Mouse (Mus musculus): ENCODE results near the gene Spred2. TPM values are rescaled to one million over a fixed set of nuclear protein-coding genes. Genes with fewer than 3 reads are reported as not detected.

The Spred2 gene
- polyA plus RNA-seq, 1 experiment from 2014 or later: 4.1 TPM

- ATAC-seq (replicated peaks; ENCODE audit: extremely low read depth, insufficient read depth, low FRiP score): no peak
Measured at GRCm38 (mm10) chr11:19900712-19901111, 23.5 kb upstream of the Spred2 start.

GRCm38 (mm10) chr11:19911216-19911615, 13.0 kb upstream of the Spred2 start:
- Histone ChIP-seq H3K9ac (ENCODE audit: low read length) (no peak overlapping the region), H3K4me3 (ENCODE audit: low read length) (no peak overlapping the region), H3K27me3 (ENCODE audit: control insufficient read depth, insufficient read depth, low read length) (no peaks in the 10 kb centered on the region), H3K9me3 (replicated peaks; ENCODE audit: control insufficient read depth, low read length) (peaks cover 5% of the 10 kb centered on the region), H3K36me3 (ENCODE audit: control insufficient read depth, insufficient read depth) (no peaks in the 10 kb centered on the region), H3K4me1 (ENCODE audit: control insufficient read depth, insufficient read depth, low read length) (no peaks in the 10 kb centered on the region; the same call in 1 of the 2 replicates), H3K27ac (ENCODE audit: low read length) (no peak overlapping the region), H3K4me2 (ENCODE audit: low read depth, low read length) (no peak overlapping the region)
- no peak for ATAC-seq (replicated peaks; ENCODE audit: extremely low read depth, insufficient read depth, low FRiP score)
- WGBS: 92% methylated on average over 3 of the region's 3 CpGs

More at GRCm38 (mm10) chr11:19900712-19901111, 23.5 kb upstream of the Spred2 start:
- H3K27ac ChIP-seq (ENCODE audit: low read length): no peak overlapping the region
- H3K4me1 ChIP-seq (ENCODE audit: control insufficient read depth, insufficient read depth, low read length): no peaks in the 10 kb centered on the region
- H3K4me2 ChIP-seq (ENCODE audit: low read depth, low read length): no peak overlapping the region
- no peaks in the 10 kb centered on the region for H3K36me3 ChIP-seq (ENCODE audit: control insufficient read depth, insufficient read depth)
- H3K9me3 ChIP-seq (replicated peaks; ENCODE audit: control insufficient read depth, low read length): peaks cover 3% of the 10 kb centered on the region; the same call in 1 of the 2 replicates
- WGBS: 73% methylated on average over 4 of the region's 4 CpGs
- H3K4me3 ChIP-seq (ENCODE audit: low read length): no peak overlapping the region
- H3K27me3 ChIP-seq (ENCODE audit: control insufficient read depth, insufficient read depth, low read length): no peaks in the 10 kb centered on the region
- no peak overlapping the region for H3K9ac ChIP-seq (ENCODE audit: low read length)

GRCm38 (mm10) chr11:19912179-19912578, 12.0 kb upstream of the Spred2 start:
- 77% methylated on average over 6 of the region's 6 CpGs for WGBS

GRCm38 (mm10) chr11:19912661-19913060, 11.5 kb upstream of the Spred2 start:
- no peaks in the 10 kb centered on the region for H3K36me3 ChIP-seq (ENCODE audit: control insufficient read depth, insufficient read depth)
- peaks cover 6% of the 10 kb centered on the region for H3K4me1 ChIP-seq (ENCODE audit: control insufficient read depth, insufficient read depth, low read length)
- no peak overlapping the region for H3K27ac ChIP-seq (ENCODE audit: low read length)
- H3K4me3 ChIP-seq (ENCODE audit: low read length): no peak overlapping the region
- WGBS: 94% methylated on average over 5 of the region's 5 CpGs
- no peaks in the 10 kb centered on the region for H3K27me3 ChIP-seq (ENCODE audit: control insufficient read depth, insufficient read depth, low read length)
- peaks cover 5% of the 10 kb centered on the region for H3K9me3 ChIP-seq (replicated peaks; ENCODE audit: control insufficient read depth, low read length)
- ATAC-seq (replicated peaks; ENCODE audit: extremely low read depth, insufficient read depth, low FRiP score): no peak
- H3K4me2 ChIP-seq (ENCODE audit: low read depth, low read length): no peak overlapping the region
- no peak overlapping the region for H3K9ac ChIP-seq (ENCODE audit: low read length)

More at GRCm38 (mm10) chr11:19912179-19912578, 12.0 kb upstream of the Spred2 start:
- no peak overlapping the region for H3K9ac ChIP-seq (ENCODE audit: low read length)
- no peak for ATAC-seq (replicated peaks; ENCODE audit: extremely low read depth, insufficient read depth, low FRiP score)
- H3K4me1 ChIP-seq (ENCODE audit: control insufficient read depth, insufficient read depth, low read length): peaks cover 2% of the 10 kb centered on the region
- H3K27me3 ChIP-seq (ENCODE audit: control insufficient read depth, insufficient read depth, low read length): no peaks in the 10 kb centered on the region
- peaks cover 5% of the 10 kb centered on the region for H3K9me3 ChIP-seq (replicated peaks; ENCODE audit: control insufficient read depth, low read length)
- H3K4me2 ChIP-seq (ENCODE audit: low read depth, low read length): no peak overlapping the region
- no peaks in the 10 kb centered on the region for H3K36me3 ChIP-seq (ENCODE audit: control insufficient read depth, insufficient read depth)
- H3K4me3 ChIP-seq (ENCODE audit: low read length): no peak overlapping the region
- H3K27ac ChIP-seq (ENCODE audit: low read length): no peak overlapping the region

- no peak overlapping the region for H3K4me2 ChIP-seq (ENCODE audit: low read depth, low read length)
- 89% methylated on average over 4 of the region's 4 CpGs for WGBS
- ATAC-seq (replicated peaks; ENCODE audit: extremely low read depth, insufficient read depth, low FRiP score): no peak
- no peaks in the 10 kb centered on the region for H3K27me3 ChIP-seq (ENCODE audit: control insufficient read depth, insufficient read depth, low read length)
- no peak overlapping the region for H3K9ac ChIP-seq (ENCODE audit: low read length)
- no peaks in the 10 kb centered on the region for H3K36me3 ChIP-seq (ENCODE audit: control insufficient read depth, insufficient read depth)
- peaks cover 5% of the 10 kb centered on the region for H3K9me3 ChIP-seq (replicated peaks; ENCODE audit: control insufficient read depth, low read length)
- no peak overlapping the region for H3K27ac ChIP-seq (ENCODE audit: low read length)
- peaks cover 9% of the 10 kb centered on the region for H3K4me1 ChIP-seq (ENCODE audit: control insufficient read depth, insufficient read depth, low read length)
- H3K4me3 ChIP-seq (ENCODE audit: low read length): no peak overlapping the region
Measured at GRCm38 (mm10) chr11:19913761-19914160, 10.4 kb upstream of the Spred2 start.

GRCm38 (mm10) chr11:19917381-19918245, 6.6 kb upstream of the Spred2 start:
- Histone ChIP-seq H3K4me3 (ENCODE audit: low read length) (0 out of 2 replicates have a peak overlapping the region, but pooled peaks have one; percentile 0), H3K4me1 (ENCODE audit: control insufficient read depth, insufficient read depth, low read length) (peaks cover 18% of the 10 kb centered on the region), H3K36me3 (ENCODE audit: control insufficient read depth, insufficient read depth) (no peaks in the 10 kb centered on the region), H3K9me3 (replicated peaks; ENCODE audit: control insufficient read depth, low read length) (peaks cover 5% of the 10 kb centered on the region), H3K9ac (ENCODE audit: low read length) (peak overlapping the region; percentile 38), H3K27ac (ENCODE audit: low read length) (no peak overlapping the region), H3K27me3 (ENCODE audit: control insufficient read depth, insufficient read depth, low read length) (no peaks in the 10 kb centered on the region), H3K4me2 (ENCODE audit: low read depth, low read length) (peak overlapping the region; percentile 47)
- 28% methylated on average over 9 of the region's 9 CpGs for WGBS
- no peak for ATAC-seq (replicated peaks; ENCODE audit: extremely low read depth, insufficient read depth, low FRiP score)

GRCm38 (mm10) chr11:19918246-19918540, 6.0 kb upstream of the Spred2 start:
- Histone ChIP-seq H3K9me3 (replicated peaks; ENCODE audit: control insufficient read depth, low read length) (no peaks in the 10 kb centered on the region), H3K27ac (ENCODE audit: low read length) (no peak overlapping the region), H3K4me1 (ENCODE audit: control insufficient read depth, insufficient read depth, low read length) (peaks cover 18% of the 10 kb centered on the region), H3K27me3 (ENCODE audit: control insufficient read depth, insufficient read depth, low read length) (no peaks in the 10 kb centered on the region), H3K4me3 (ENCODE audit: low read length) (no peak overlapping the region), H3K9ac (ENCODE audit: low read length) (no peak overlapping the region), H3K36me3 (ENCODE audit: control insufficient read depth, insufficient read depth) (no peaks in the 10 kb centered on the region), H3K4me2 (ENCODE audit: low read depth, low read length) (no peak overlapping the region)
- 41% methylated on average over 2 of the region's 2 CpGs for WGBS
- ATAC-seq (replicated peaks; ENCODE audit: extremely low read depth, insufficient read depth, low FRiP score): no peak

GRCm38 (mm10) chr11:19919460-19919784, 4.8 kb upstream of the Spred2 start:
- peak overlapping the region; percentile 90 for H3K27ac ChIP-seq (ENCODE audit: low read length)
- ATAC-seq (replicated peaks; ENCODE audit: extremely low read depth, insufficient read depth, low FRiP score): no peak
- peaks cover 18% of the 10 kb centered on the region for H3K4me1 ChIP-seq (ENCODE audit: control insufficient read depth, insufficient read depth, low read length)
- no peaks in the 10 kb centered on the region for H3K36me3 ChIP-seq (ENCODE audit: control insufficient read depth, insufficient read depth)
- H3K9ac ChIP-seq (ENCODE audit: low read length): peak overlapping the region; percentile 81
- H3K4me2 ChIP-seq (ENCODE audit: low read depth, low read length): peak overlapping the region; percentile 91
- WGBS: 14% methylated on average over 6 of the region's 6 CpGs
- peak overlapping the region; percentile 82 for H3K4me3 ChIP-seq (ENCODE audit: low read length)
- H3K9me3 ChIP-seq (replicated peaks; ENCODE audit: control insufficient read depth, low read length): no peaks in the 10 kb centered on the region
- no peaks in the 10 kb centered on the region for H3K27me3 ChIP-seq (ENCODE audit: control insufficient read depth, insufficient read depth, low read length)

GRCm38 (mm10) chr11:19919785-19920671, 4.1 kb upstream of the Spred2 start:
- WGBS: under 1% methylated on average over 70 of the region's 70 CpGs
- no peaks in the 10 kb centered on the region for H3K9me3 ChIP-seq (replicated peaks; ENCODE audit: control insufficient read depth, low read length)
- H3K27me3 ChIP-seq (ENCODE audit: control insufficient read depth, insufficient read depth, low read length): no peaks in the 10 kb centered on the region
- H3K27ac ChIP-seq (ENCODE audit: low read length): peak overlapping the region; percentile 90
- H3K4me3 ChIP-seq (ENCODE audit: low read length): peak overlapping the region; percentile 82
- H3K4me1 ChIP-seq (ENCODE audit: control insufficient read depth, insufficient read depth, low read length): peaks cover 18% of the 10 kb centered on the region
- ATAC-seq (replicated peaks; ENCODE audit: extremely low read depth, insufficient read depth, low FRiP score): peak; percentile 66
- H3K9ac ChIP-seq (ENCODE audit: low read length): peak overlapping the region; percentile 81
- no peaks in the 10 kb centered on the region for H3K36me3 ChIP-seq (ENCODE audit: control insufficient read depth, insufficient read depth)
- peak overlapping the region; percentile 91 for H3K4me2 ChIP-seq (ENCODE audit: low read depth, low read length)
